Mouse (Mus musculus) midbrain, embryonic 11.5 days (tissue): ENCODE results near the gene 4931406P16Rik. TPM values are rescaled to one million over a fixed set of nuclear protein-coding genes. Genes with fewer than 3 reads are reported as not detected.

Source experiments
- ATAC-seq: fragments of 200-750 bp; cut with Nextera tagmentation; 2 replicates; pipeline ENCODE4 v1.8.0; 2017; ENCODE audit warnings: moderate TSS enrichment, moderate library complexity; ENCODE audit not compliant: low FRiP score
- DNase-seq: peaks from one replicate; pipeline ENCODE4 v3.0.0; 2015; ENCODE audit warnings: low spot score; ENCODE audit errors: missing footprints
- H3K27ac ChIP-seq: fragments of 300-500 bp; sonication (generic); 2 replicates; pipeline ENCODE4 v1.5.1; 2014; ENCODE audit warnings: low read depth, low read length
- H3K27me3 ChIP-seq: fragments of 300-500 bp; sonication (generic); 2 replicates; pipeline ENCODE4 v1.6.1; 2014; ENCODE audit warnings: mild to moderate bottlenecking, low read length, moderate library complexity, mixed read lengths; ENCODE audit not compliant: control insufficient read depth, insufficient read depth
- H3K36me3 ChIP-seq: fragments of 300-500 bp; sonication (generic); 2 replicates; pipeline ENCODE4 v1.6.1; 2014; ENCODE audit warnings: mild to moderate bottlenecking, low read length, moderate library complexity, mixed read lengths; ENCODE audit not compliant: control insufficient read depth, insufficient read depth
- H3K4me1 ChIP-seq: fragments of 300-500 bp; sonication (generic); 2 replicates; pipeline ENCODE4 v1.6.1; 2014; ENCODE audit warnings: low read length; ENCODE audit not compliant: control insufficient read depth, insufficient read depth
- H3K4me2 ChIP-seq: fragments of 300-500 bp; sonication (generic); 2 replicates; pipeline ENCODE4 v1.6.1; 2014; ENCODE audit warnings: mild to moderate bottlenecking, moderate library complexity
- H3K4me3 ChIP-seq: fragments of 300-500 bp; sonication (generic); 2 replicates; pipeline ENCODE4 v1.5.1; 2014; ENCODE audit warnings: low read depth, low read length
- H3K9ac ChIP-seq: fragments of 300-500 bp; sonication (generic); 2 replicates; pipeline ENCODE4 v1.6.1; 2014; ENCODE audit warnings: low read length
- H3K9me3 ChIP-seq: fragments of 300-500 bp; sonication (generic); 2 replicates; pipeline ENCODE4 v1.6.1; 2016; ENCODE audit warnings: low read length; ENCODE audit not compliant: control insufficient read depth
- WGBS: fragments of 180-500 bp; shearing (Covaris S2); extraction: QIAGEN DNeasy Blood & Tissue Kit; methylation state at CpG from one replicate; pipeline ENCODE4 v1.1.7; 2014; 5-methylcytosine and 5-hydroxymethylcytosine counted together
- polyA plus RNA-seq: library from polyadenylated mRNA; unstranded; fragments of >200 nt; fragmentation: Nextera tagmentation; extraction: Ambion mirVana; gene quantifications from 2 replicates; pipeline ENCODE4 v1.2.1, GENCODE M21; 2014

4931406P16Rik gene
- polyA plus RNA-seq, 1 experiment from 2014 or later, result 27.4 TPM

DNA sequence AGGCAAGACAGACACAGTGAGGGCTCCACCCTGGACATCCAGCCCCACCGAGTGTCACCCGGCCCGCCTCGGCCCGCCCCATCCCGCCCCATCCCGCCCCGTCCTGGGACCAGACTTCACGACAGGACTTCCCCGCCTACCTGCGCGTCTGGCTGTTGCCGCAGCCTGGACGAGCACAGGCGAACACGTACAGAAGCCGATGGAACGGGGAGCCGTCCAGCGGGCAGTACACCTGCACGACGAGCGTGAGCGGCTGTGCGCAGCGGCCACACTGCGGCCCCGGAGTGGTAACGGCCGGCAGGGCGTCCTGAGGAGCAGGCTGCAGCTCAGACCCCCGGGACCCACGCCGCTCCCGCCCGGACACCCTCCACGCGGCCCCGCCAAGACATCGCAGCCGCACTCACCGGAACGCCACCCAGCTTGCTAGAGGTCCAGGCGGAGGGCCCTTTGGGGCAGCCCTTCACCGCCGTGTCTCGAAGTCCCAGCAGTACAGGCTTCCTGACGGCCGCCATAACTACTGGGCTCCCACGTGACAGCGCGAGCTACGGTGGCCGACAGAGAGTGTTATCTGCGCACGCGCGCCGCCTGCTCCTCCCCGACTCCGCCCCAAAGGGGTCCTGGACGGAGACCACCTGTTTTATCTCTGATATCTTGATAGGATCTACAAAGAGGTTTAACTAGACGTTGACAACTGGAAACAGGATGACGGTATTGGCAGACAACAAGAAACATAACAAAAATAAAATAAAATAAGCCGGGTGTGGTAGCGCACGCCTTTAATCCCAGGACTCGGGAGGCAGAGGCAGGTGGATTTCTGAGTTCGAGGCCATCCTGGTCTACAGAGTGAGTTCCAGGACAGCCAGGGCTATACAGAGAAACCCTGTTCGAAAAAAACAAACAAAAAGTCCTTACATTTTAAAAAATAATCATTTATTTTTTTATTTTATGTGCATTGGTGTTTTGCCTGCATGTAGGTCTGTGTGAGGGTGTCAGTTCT, 116.9 kb downstream of the 4931406P16Rik start, which contains the start of gene Pdcd2l:
Gene Pdcd2l, minus strand, starts transcription at position 530 of the 997 bp plus-strand sequence.
- H3K27me3 ChIP-seq, result no peaks in the 10 kb centered on the region
- no peak within 1 kb of the TSS for H3K27ac ChIP-seq
- H3K9ac ChIP-seq, result peak within 1 kb of the TSS; percentile 89
- ATAC-seq (peak; percentile 95), DNase-seq (peak; percentile 99)
- WGBS, result 3% methylated on average over 70 of the region's 70 CpGs
- H3K9me3 ChIP-seq, result no peaks in the 10 kb centered on the region
- H3K4me1 ChIP-seq, result peaks cover 3% of the 10 kb centered on the region; the same call in 1 of the 2 replicates
- peaks cover 7% of the 10 kb centered on the region for H3K36me3 ChIP-seq
- H3K4me3 ChIP-seq, result peak within 1 kb of the TSS; percentile 97
- H3K4me2 ChIP-seq, result peak within 1 kb of the TSS; percentile 71

- 56% methylated on average over 3 of the region's 3 CpGs for WGBS
- H3K4me3 ChIP-seq, result peak overlapping the region; percentile 97
- H3K9me3 ChIP-seq, result no peaks in the 10 kb centered on the region
- H3K4me2 ChIP-seq, result peak overlapping the region; percentile 71
- H3K27me3 ChIP-seq, result no peaks in the 10 kb centered on the region
- H3K27ac ChIP-seq, result no peak overlapping the region
- peaks cover 6% of the 10 kb centered on the region for H3K36me3 ChIP-seq
- H3K9ac ChIP-seq, result peak overlapping the region; percentile 89
- no peak for ATAC-seq
- H3K4me1 ChIP-seq, result peaks cover 3% of the 10 kb centered on the region; the same call in 1 of the 2 replicates
- DNase-seq, result no peak
Measured at GRCm38 (mm10) chr7:34195632-34196031, 117.7 kb downstream of the 4931406P16Rik start.

- no peak for ATAC-seq
- no peak for DNase-seq
- Histone ChIP-seq H3K27me3 (no peaks in the 10 kb centered on the region), H3K36me3 (peaks cover 17% of the 10 kb centered on the region), H3K4me1 (peaks cover 3% of the 10 kb centered on the region; the same call in 1 of the 2 replicates), H3K4me3 (no peak overlapping the region), H3K27ac (no peak overlapping the region), H3K9ac (no peak overlapping the region), H3K9me3 (no peaks in the 10 kb centered on the region), H3K4me2 (no peak overlapping the region)
- WGBS, result 92% methylated on average over 6 of the region's 6 CpGs
Measured at GRCm38 (mm10) chr7:34192825-34193224, 120.5 kb downstream of the 4931406P16Rik start.

DNA sequence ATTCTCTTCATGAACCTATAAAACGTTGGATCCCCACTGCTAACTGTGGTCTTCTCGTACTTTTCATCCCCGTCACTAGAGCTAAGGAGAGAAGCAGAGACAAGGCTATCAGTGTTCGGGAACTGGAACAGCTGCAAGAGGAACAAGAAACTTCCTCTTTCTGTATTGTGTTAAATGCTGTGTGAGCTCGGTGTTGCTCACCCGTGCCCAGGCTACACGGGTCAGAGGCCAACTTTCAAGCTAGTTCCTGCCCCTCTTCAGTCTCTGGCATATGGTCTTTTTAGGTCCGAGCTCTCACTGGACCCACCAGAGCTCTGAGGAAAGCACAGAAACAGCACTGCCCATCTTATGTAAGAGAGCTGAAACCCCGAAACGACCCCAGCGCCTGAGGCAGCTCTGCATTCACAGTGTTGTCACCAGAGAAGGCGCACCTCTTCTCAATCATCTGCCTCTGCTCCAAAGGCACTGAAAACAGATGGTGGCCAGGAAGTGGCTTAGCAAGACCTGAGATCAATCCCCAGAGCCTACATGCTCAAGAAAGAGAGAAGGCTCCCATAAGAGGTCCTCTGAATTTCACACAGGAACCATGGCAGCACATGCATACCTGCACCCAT, 123.9 kb downstream of the 4931406P16Rik start:
- Histone ChIP-seq H3K4me2 (no peak overlapping the region), H3K27me3 (no peaks in the 10 kb centered on the region), H3K4me1 (no peaks in the 10 kb centered on the region), H3K4me3 (no peak overlapping the region), H3K27ac (no peak overlapping the region), H3K36me3 (peaks cover 25% of the 10 kb centered on the region), H3K9me3 (no peaks in the 10 kb centered on the region), H3K9ac (no peak overlapping the region)
- 91% methylated on average over 12 of the region's 12 CpGs for WGBS
- DNase-seq (no peak), ATAC-seq (no peak)

Other genes with a start within 250 kb of the 4931406P16Rik start
- not detected in 2 replicates for gene Scgb1b30, start 218.1 kb downstream of the 4931406P16Rik start, polyA plus RNA-seq
- gene Wtip, start 180.3 kb downstream of the 4931406P16Rik start, polyA plus RNA-seq, result 2.7 and 2.9 TPM in 2 replicates
- 273 and 283 TPM in 2 replicates for gene Uba2, start 144.0 kb downstream of the 4931406P16Rik start, polyA plus RNA-seq
- gene Pdcd2l, start 116.9 kb downstream of the 4931406P16Rik start, polyA plus RNA-seq, result 63.0 and 68.3 TPM in 2 replicates
- 277 and 282 TPM in 2 replicates for gene Gpi1, start 83.2 kb downstream of the 4931406P16Rik start, polyA plus RNA-seq
- gene Gm6096, start 62.5 kb downstream of the 4931406P16Rik start, polyA plus RNA-seq, result 0.44 TPM in 1 of 2 replicates, not detected in the other
- 76.2 and 77.5 TPM in 2 replicates for gene Lsm14a, start 79.8 kb upstream of the 4931406P16Rik start, polyA plus RNA-seq